Mouse (Mus musculus) forebrain, postnatal 0 days (tissue): ENCODE measurements around the gene Ern1. TPM values are rescaled to one million over a fixed set of nuclear protein-coding genes. Genes with fewer than 3 reads are reported as not detected.
A peak's percentile ranks its signal among the peaks of the same experiment; 100 is the strongest.
"Not testable (repeated sequence)": the region's sequence is repeated elsewhere in the genome, so short reads cannot be mapped to it uniquely, and the experiment has no call there.

Experiments used
- ATAC-seq: fragments of 200-750 bp; cut with Nextera tagmentation; 2 replicates; pipeline ENCODE4 v1.8.0; 2017; ENCODE audit warnings: mild to moderate bottlenecking, moderate library complexity
- DNase-seq: peaks from one replicate; pipeline ENCODE4 v3.0.0-alpha.2; 2015
- H3K27ac ChIP-seq: fragments of 300-500 bp; sonication (generic); 2 replicates; pipeline ENCODE4 v1.5.1; 2014; ENCODE audit warnings: low read depth, mild to moderate bottlenecking, antibody characterized with exemption, low read length, moderate library complexity, mixed read lengths
- H3K27me3 ChIP-seq: fragments of 300-500 bp; sonication (generic); 2 replicates; pipeline ENCODE4 v1.6.1; 2014; ENCODE audit warnings: mild to moderate bottlenecking, low read length, mixed read lengths; ENCODE audit not compliant: insufficient read depth
- H3K36me3 ChIP-seq: fragments of 300-500 bp; sonication (generic); 2 replicates; pipeline ENCODE4 v1.6.1; 2014; ENCODE audit warnings: mild to moderate bottlenecking, moderate library complexity; ENCODE audit not compliant: insufficient read depth
- H3K4me1 ChIP-seq: fragments of 300-500 bp; sonication (generic); 2 replicates; pipeline ENCODE4 v1.6.1; 2014; ENCODE audit warnings: antibody characterized with exemption; ENCODE audit not compliant: insufficient read depth
- H3K4me2 ChIP-seq: fragments of 300-500 bp; sonication (generic); 2 replicates; pipeline ENCODE4 v1.6.1; 2014; ENCODE audit warnings: low read depth, mild to moderate bottlenecking, moderate library complexity
- H3K4me3 ChIP-seq: fragments of 300-500 bp; sonication (generic); 2 replicates; pipeline ENCODE4 v1.5.1; 2014; ENCODE audit warnings: low read depth, low read length, mixed read lengths
- H3K9ac ChIP-seq: fragments of 300-500 bp; sonication (generic); 2 replicates; pipeline ENCODE4 v1.6.1; 2014; ENCODE audit warnings: mild to moderate bottlenecking
- H3K9me3 ChIP-seq: fragments of 300-500 bp; sonication (generic); 2 replicates; pipeline ENCODE4 v1.6.1; 2016; ENCODE audit warnings: low read length
- CTCF ChIP-seq: sonication (generic); IDR thresholded peaks from 2 replicates; pipeline ENCODE4 v1.5.1; 2016; ENCODE audit warnings: antibody characterized with exemption, control low read depth, low read depth
- WGBS: fragments of 180-500 bp; shearing (Covaris S2); extraction: QIAGEN DNeasy Blood & Tissue Kit; methylation state at CpG from one replicate; pipeline ENCODE4 v1.1.7; 2014; 5-methylcytosine and 5-hydroxymethylcytosine counted together
- polyA plus RNA-seq: library from polyadenylated mRNA; unstranded; fragments of >200 nt; fragmentation: Nextera tagmentation; extraction: Ambion mirVana; gene quantifications from 2 replicates; pipeline ENCODE4 v1.2.1, GENCODE M21; 2015
- total RNA-seq: library from RNA; depleted of rRNA; stranded (reverse); fragments of >200 nt; gene quantifications from 2 replicates; pipeline ENCODE4 v1.2.3, GENCODE M21; 2014

Gene Ern1
- total and polyA plus RNA-seq, 2 experiments from 2014 or later, result 1.7 to 8.4 TPM

DNA sequence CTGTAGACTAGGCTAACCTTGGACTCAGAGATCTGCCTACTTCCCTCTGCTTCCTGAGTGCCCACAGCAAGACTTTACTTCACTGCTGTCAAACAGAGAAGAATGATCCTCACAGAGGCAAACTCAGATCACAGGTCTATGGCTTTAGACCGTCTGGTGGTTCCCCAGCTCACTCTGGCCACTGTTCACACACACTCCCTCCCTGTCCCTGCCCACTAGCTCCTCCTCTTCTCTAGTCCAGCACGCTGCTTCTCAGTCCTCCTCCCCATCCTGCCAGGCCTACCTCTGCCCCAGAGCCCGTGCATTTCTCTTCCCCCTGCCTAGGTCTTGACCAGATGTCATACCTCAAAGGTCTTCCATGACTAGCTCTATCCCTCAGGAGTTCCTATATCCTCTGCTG is 44.0 kb downstream of the Ern1 start:
- TF ChIP-seq CTCF, result no peak
- no peak for DNase-seq
- Histone ChIP-seq H3K4me1 (no peaks in the 10 kb centered on the region), H3K27ac (no peak overlapping the region), H3K9ac (no peak overlapping the region), H3K36me3 (no peaks in the 10 kb centered on the region), H3K27me3 (no peaks in the 10 kb centered on the region), H3K9me3 (no peaks in the 10 kb centered on the region), H3K4me2 (no peak overlapping the region), H3K4me3 (no peak overlapping the region)
- WGBS, result 50% methylated on average over 3 of the region's 3 CpGs
- ATAC-seq, result no peak

DNA sequence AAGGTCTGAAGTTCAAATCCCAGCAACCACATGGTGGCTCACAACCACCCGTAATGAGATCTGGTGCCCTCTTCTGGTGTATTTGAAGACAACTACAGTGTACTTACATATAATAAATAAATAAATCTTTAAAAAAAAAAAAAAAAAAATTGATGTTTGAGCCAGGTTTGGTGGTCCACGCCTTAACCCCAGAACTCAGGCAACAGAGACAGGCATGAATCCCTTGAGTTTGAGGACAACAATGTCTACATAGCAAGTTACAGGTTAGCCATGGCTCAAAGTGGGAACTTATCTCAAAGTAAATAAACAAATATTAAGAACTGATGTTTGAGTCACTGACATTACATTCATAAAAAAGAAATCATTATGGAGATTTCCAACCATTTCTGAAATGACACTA is 45.1 kb downstream of the Ern1 start:
- WGBS, result 81% methylated on average over 2 of the region's 2 CpGs
- not testable (repeated sequence) for DNase-seq, H3K4me2 ChIP-seq, H3K4me3 ChIP-seq, H3K9me3 ChIP-seq, H3K27ac ChIP-seq, H3K9ac ChIP-seq, H3K4me1 ChIP-seq, ATAC-seq, H3K36me3 ChIP-seq, H3K27me3 ChIP-seq

DNA sequence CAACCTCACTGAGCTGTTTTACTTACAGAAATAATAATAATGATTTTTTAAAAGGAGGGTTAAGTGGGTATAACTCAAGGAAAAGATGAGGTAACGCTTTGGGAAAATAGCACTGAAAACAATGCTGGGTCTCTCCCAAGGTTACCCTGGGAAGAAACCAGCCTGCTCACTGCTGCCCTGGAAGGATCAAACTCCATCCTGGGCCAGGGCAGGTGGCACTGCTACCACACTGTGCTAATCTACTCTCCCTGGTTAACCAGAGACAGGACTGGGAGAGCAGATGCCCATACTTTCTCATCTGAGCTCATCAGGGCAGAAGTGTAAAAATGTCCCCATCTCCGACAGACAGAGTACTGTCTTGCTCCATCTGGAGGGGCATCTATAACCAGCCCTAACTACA is 47.3 kb downstream of the Ern1 start:
- Histone ChIP-seq H3K9ac (no peak overlapping the region), H3K4me3 (no peak overlapping the region), H3K27me3 (no peaks in the 10 kb centered on the region), H3K4me1 (no peaks in the 10 kb centered on the region), H3K36me3 (no peaks in the 10 kb centered on the region; the same call in 1 of the 2 replicates), H3K27ac (no peak overlapping the region), H3K4me2 (no peak overlapping the region), H3K9me3 (no peaks in the 10 kb centered on the region)
- no peak for ATAC-seq
- TF ChIP-seq CTCF, result no peak
- WGBS, result 85% methylated on average over 2 of the region's 2 CpGs
- DNase-seq, result no peak

DNA sequence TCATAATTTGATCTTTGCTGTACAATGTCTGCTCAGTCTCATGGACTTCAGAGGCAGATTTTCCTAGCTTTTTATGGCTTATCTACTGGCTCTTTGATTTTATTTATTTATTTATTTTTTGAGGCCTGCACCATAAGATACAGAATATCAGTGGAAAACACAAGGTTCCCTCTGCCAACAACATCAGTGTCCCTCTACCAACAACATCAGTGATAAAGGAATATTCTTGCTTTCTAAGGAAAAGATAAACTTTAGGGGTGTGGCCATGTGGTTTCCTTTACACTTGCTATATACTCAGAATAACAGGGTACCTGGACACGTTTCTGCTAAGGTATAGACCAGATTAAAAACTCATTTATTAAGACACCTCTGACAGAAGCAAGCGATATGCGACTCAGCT is 48.3 kb downstream of the Ern1 start:
- no peak overlapping the region for H3K4me3 ChIP-seq
- H3K4me2 ChIP-seq, result no peak overlapping the region
- no peaks in the 10 kb centered on the region for H3K27me3 ChIP-seq

DNA sequence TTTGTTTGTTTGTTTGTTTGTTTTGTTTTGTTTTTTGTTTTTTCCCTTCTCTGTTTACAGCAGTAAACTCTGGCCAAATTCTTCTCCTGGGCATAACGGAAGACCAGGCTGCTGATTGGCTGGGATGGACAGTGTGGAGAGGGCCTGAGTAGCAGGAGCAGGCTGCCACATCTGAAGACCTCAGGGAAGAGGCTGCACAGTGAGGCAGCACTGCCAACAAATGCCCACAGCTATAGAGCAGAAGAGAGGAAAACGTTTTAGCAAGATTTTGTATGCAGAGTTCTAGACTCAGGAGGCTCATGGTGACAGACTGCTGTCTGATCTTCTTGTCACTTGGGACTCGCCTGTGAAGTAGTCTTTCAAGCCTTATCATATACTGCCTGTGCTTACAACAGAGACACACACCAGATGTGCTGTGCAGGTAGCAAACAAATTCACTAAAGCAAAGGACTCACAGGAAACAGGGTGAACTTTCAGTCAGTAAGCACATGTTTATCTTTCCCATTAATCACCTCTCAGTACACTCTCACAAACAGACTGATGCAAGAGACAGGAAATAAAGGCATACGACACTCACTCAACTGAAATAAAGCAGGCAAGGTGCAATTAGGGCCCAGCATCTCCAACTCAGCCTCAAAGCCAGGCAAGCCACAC is 49.0 kb downstream of the Ern1 start:
- H3K27ac ChIP-seq, result no peak overlapping the region
- WGBS, result 60% methylated on average over 4 of the region's 4 CpGs
- H3K9me3 ChIP-seq, result no peaks in the 10 kb centered on the region
- no peak for ATAC-seq
- no peaks in the 10 kb centered on the region for H3K27me3 ChIP-seq
- TF ChIP-seq CTCF, result no peak
- no peaks in the 10 kb centered on the region for H3K4me1 ChIP-seq
- no peak overlapping the region for H3K9ac ChIP-seq
- no peak overlapping the region for H3K4me2 ChIP-seq
- no peak for DNase-seq
- no peaks in the 10 kb centered on the region; the same call in 1 of the 2 replicates for H3K36me3 ChIP-seq
- no peak overlapping the region for H3K4me3 ChIP-seq

More for the DNA sequence above, 48.3 kb downstream of the Ern1 start:
- WGBS, result 90% methylated on average over 3 of the region's 3 CpGs
- no peak overlapping the region for H3K27ac ChIP-seq
- no peak overlapping the region for H3K9ac ChIP-seq
- DNase-seq, result no peak
- no peaks in the 10 kb centered on the region; the same call in 1 of the 2 replicates for H3K36me3 ChIP-seq
- no peak for TF ChIP-seq CTCF
- no peaks in the 10 kb centered on the region for H3K9me3 ChIP-seq
- no peak for ATAC-seq
- no peaks in the 10 kb centered on the region for H3K4me1 ChIP-seq

DNA sequence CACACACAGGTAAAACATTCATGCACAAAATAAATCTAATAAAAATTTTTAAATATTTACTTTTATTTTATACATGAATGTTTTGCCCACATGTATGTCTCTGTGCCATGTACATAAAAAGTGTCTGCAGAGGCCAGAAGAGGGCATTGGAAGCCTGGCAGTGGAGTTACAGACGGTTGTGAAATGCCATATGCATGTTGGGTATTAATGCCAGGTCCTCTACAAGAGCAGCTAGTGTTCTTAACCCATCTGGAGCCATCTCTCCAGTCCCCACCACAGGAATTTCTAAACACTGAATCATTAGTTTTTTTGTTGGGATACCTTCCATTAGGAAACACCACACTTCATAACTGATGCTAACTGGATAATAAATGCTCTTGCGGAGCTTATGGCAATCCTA is 50.1 kb downstream of the Ern1 start:
- WGBS, result 86% methylated on average over 2 of the region's 2 CpGs
- peak; percentile 6; the same call in 1 of the 2 replicates for TF ChIP-seq CTCF

DNA sequence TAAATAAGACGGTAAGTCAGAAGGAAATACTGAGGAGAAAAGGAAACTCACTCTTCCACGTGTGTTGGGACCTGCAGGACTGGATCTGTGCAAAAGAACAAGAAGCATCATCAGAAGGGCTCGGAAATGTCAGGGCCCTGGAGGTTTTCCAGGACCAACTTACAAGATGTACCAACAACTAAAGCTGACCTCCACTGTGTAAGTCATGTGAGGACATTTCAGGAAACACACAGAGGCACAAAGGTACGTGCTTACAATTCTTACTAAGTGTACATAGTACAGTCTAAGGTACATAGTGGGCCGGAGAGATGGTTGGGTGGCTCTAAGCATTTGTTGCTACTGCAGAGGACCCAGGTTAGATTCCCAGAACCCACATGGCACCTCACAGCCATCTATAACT is 50.6 kb downstream of the Ern1 start:
- Histone ChIP-seq H3K4me3 (no peak overlapping the region), H3K36me3 (no peaks in the 10 kb centered on the region; the same call in 1 of the 2 replicates), H3K4me1 (no peaks in the 10 kb centered on the region), H3K27ac (no peak overlapping the region), H3K9me3 (no peaks in the 10 kb centered on the region), H3K9ac (no peak overlapping the region), H3K4me2 (no peak overlapping the region), H3K27me3 (no peaks in the 10 kb centered on the region)
- 86% methylated on average over 5 of the region's 5 CpGs for WGBS
- ATAC-seq (no peak), DNase-seq (no peak)
- no peak for TF ChIP-seq CTCF

More for the DNA sequence above, 50.1 kb downstream of the Ern1 start:
- no peak overlapping the region for H3K27ac ChIP-seq
- no peak for ATAC-seq
- no peak for DNase-seq
- no peaks in the 10 kb centered on the region for H3K9me3 ChIP-seq
- no peak overlapping the region for H3K4me2 ChIP-seq
- H3K4me3 ChIP-seq, result no peak overlapping the region
- no peaks in the 10 kb centered on the region; the same call in 1 of the 2 replicates for H3K36me3 ChIP-seq
- H3K4me1 ChIP-seq, result no peaks in the 10 kb centered on the region
- H3K27me3 ChIP-seq, result no peaks in the 10 kb centered on the region
- no peak overlapping the region for H3K9ac ChIP-seq
